Mouse (Mus musculus) c-Kit-positive CD71-positive TER-119-negative erythroid progenitor cells, embryonic 14.5 days (primary cell): ENCODE data around the gene Avil.
A peak's percentile ranks its signal among the peaks of the same experiment; 100 is the strongest.

ENCODE experiments used
- DNase-seq: peaks from one replicate; pipeline ENCODE4 v3.0.0-alpha.2; 2013; ENCODE audit warnings: low read depth

The Avil gene

DNA sequence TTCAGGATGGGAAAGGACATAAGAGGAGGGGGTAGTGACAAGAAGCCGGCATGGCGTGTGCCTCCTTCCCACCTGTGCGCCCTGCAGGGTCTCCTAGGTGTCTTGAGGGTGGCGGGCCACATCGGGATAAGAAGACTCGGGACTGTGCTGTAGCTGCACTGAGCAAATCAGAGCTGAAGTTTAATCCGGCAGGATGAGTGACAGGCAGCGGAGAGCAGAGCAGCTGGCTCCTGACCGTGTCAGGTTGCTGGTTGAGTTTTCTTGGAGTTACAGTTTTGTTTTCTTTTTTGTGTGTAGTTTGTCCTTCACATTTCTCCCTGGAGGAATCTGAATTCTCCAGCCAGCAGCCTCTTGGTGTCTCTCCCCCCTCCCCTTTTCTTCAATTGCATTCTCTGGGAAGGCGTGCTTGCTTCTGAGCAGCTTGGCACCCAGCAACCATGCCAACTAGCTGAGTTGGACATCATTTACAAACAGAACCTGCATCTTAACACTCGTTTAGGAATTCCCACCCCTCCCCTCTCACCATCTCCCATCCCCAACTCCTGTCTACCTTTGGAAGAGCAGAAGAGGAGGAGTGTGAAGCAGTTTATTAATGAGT lies 19.5 kb upstream of the Avil start:
- no peak for DNase-seq

DNA sequence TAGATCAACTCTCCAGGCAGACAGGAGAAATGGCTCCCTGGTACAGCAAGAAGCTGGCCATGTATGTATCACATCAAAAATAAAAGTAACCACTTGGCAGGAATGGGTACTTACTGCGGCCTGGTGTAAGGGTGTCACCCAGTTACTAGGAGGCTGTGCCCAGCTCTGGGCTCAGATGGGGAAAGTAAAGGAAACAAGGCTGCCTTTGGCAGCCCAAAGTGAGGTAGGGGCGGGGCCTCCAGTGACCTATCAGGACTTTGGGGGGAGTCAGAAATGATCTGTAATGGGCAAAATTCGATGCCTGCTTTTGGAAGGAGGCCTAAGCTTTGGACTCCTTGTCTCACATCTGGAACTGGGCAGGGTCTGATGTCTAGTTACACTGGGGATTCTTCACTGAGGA lies 18.8 kb upstream of the Avil start:
- DNase-seq = no peak

DNA sequence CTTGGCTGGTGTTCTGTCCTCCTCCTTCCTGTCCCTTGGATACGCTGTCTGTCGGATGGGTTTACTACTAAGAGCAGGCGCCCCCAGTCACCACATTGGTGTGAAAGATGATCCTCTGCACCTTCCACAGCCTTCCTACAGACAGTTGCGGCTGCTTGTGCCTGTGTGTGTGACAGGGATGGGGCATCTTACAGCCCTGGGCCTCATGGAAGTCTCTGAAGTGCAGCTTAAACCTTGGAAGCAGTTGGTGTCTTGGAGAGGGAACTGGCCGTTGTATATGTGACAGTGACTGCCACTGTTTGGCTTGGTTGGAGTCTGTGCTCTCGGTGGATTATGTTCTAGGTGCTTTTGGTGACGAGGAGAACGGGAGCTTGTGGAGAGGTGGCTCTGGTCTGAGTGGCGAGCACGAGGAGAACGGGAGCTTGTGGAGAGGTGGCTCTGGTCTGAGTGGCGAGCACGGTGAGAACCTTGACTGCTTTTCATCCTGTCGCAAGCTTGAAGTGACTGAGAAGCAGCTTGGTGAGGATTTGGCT lies 17.2 kb upstream of the Avil start:
- no peak for DNase-seq

DNA sequence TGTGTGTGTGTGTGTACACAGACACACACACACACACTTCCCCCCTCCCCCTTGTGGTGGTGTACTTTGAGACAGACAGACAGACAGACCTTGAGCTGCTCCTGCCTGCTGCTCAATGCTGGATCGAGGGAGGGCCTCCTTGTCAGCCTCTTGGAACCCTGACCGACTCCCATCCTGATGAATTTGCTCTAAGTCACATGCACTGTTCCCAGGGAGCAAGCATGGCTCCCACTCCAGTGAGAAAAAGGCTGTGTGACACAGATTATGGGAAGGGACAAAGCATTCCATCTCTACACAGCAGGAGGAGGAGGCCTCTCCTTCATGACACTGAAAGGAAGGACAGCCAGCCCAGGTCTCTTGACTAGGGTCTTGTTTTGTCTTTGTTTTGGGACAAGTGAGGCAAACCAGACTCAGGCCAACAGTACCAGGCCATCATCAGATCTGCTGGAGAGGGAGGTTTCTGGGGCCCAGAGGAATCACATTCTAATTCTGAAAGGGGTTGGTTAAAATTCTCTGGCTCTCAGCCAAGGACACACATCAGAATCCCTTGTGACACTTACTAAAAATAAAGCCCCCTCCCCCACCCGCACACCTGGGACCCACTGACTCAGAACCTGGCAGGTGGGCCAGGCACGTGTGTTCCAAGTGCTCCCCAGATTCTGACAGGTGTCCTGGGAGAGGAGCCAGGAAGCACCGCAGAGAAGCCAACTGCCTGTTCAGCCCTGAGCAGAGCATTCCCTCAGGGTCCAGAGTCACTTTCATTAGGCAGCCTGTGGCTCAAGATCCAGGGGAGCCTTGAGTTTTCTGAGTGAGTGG lies 16.1 kb upstream of the Avil start:
- no peak for DNase-seq

DNA sequence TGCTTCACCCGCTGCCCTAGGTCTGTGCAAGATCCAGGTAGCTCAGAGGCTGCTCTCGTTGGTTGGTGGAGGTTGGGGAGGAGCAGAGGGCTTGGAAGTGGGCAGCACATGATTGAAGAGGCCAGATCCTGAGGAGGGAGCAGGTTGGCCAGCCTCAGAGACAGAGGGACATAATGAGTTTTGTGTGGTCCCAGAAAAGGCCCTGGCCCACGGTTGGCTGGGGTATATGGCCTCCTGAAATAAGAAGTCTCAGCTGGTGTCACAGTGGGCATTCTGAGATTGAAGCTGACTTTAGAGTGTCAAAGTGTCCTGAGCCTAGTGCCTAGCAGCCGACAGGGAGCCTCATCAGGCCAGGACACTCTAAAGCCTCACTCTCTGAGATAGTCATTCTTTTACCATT lies 15.4 kb upstream of the Avil start:
- no peak for DNase-seq

DNA sequence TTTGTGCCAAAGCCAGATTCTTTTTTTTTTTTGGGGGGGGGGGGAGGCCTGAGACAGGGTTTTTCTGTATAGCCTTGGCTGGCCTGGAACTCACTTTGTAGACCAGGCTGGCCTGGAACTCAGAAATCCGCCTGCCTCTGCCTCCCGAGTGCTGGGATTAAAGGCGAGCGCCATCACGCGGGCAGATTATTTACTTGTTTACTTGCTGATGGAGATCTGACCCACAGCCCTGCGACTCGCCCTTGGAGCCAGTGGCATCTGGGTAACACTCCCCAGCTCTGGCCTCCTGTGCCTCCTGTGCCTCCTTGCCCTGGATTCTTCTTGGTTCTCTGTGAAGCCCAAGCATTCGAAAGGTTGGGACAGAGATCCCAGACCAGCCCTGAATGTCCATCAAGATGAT lies 14.9 kb upstream of the Avil start:
- DNase-seq = no peak

DNA sequence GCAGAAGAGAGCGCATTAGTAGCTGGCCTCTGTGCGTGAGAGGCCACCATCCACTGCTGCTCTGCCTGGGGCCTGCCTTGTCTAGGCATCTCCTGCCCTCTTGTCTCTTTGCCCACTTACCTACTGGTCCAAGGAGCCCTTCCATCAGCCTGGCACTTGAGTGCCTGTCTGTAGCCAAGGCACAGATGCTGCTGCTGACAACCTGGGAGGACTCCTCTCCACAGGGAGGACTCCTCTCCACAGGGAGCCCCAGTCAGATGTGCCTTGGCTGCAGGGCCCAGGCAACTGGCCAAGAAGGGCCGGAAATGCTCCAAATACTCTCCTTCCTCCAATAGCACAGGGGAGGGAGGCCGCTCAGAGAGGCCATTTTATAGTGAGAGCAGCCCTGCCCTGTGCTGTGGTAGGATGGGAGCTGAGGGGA lies 14.0 kb upstream of the Avil start:
- no peak for DNase-seq

DNA sequence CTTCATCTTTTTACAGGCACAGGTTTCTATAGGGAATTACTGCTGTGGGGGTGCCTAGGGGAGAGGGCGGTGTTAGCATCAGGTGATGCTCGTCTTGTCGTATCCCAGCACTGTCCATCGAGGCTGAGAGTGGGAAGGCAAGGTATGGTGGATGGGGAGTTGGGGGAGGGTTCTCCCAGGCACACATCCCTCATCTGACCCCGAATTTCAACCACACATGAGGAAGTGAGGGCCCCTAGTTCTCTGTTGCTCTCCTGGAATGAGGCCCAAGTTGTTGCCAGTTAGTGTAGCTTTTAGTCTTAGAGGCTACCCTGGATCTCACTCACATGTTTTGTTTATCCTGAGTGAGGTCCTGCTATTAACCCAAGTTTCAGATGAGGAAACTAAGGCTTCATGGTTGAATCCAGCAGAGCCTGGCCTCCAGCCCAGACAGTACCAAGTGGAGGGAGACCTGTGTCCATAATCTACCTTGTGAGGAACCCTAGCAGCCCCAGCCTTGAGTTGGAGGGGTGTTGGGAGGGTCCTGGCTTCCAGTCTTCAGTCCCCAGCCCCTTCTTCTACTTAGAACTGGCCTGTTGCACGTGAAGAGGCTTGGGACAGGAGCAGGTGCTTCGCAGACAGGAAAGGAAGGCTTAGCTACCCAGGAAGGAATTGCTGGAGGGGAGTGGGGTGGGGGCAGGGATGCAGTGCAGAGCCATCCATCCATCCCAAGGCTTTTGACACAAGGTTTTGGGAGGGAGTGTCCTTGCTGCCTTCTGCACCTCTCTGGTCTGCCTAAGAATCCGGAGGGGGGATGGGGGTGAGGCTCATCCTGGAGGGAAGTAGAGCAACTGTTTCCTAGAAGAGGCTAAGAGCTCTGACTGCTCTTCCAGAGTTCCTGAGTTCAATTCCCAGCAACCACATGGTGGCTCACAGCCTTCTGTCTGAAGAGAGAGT lies 13.1 kb upstream of the Avil start:
- DNase-seq = no peak

DNA sequence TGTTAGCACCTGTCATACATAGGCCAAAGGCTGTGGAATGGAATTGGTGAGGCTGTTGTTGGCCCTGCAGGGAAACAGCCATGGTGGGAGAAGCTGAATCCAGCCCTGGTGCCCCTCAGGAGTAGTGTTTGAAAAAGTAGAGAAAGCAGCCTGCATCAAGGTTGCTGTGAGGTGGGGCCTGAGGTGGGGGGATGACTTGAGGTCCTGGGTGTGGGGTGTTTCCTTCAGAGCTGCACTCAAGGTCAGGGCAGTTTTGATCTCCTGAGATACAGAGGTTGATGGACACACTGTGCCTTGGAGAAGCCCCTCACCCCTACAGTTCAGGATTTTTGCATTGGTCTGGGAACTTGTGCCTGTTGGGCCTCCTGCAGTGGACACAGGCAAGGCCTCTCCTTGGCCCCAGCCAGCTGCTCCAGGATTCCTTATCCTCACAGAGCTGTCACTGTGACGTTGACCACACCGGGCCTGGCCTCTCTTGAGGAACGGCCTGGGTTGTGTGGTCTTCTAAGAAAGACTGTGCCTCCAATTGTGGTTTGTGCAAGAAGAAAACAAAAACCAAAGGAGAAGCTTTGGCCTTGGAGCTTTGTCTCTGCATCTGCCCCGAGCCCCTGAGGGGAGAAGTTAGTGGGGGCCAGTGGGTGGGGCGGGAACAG lies 11.9 kb upstream of the Avil start:
- no peak for DNase-seq

DNA sequence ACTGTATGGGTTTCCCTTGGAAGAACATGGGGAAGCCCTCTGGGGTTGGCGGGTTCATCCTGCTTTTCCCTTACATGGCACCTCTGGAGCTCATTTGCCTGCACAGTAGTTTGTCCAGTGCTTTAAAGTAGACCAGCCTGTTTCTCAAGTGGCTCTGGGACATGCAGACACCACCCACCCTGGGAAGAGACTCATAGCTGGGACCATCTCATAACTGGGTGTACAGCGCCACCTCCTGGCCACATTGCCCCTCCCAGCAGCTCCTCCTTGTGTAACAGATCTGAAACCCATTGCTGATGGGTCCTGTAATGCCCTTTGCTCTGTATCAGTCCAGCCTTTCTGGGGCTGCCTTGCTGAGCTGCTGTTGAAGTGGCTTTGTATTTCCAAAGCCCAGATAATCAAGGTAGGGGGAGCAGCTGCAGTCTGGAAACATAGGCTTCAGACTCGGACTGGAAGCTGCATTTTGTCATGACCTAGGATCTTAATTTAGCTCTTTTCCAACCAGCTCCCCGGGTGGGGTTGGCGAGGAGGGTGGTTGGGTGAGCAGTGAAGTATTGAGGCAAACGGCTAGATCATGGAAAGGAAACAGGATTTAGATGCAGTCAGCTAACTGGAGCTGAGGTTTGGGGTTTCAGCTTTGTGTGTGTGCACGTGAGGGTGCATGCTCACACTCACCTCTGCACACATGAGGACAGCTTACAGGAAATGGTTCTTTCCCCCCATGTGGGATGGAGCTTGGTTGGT lies 10.0 kb upstream of the Avil start:
- peak; percentile 71 for DNase-seq

DNA sequence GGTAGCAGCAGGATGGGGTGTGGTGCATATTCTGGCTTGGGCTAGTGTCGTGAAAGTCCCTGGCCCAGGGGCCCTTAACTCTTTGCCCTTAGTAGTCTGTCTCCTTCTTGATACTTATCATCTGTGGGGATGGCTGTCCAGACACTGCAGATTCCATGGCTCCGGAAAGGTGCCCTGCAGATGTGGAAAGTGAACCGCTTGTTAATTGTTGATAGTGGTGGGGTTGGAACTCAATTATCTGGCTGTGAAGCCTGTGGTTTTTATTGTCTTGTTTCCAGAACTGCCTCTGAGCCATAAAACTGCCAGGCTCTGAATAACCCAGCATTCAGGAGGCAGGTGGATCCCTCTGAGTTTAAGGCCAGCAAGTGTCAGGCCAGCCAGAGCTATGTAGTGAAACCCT lies 8.8 kb upstream of the Avil start:
- DNase-seq = no peak

DNA sequence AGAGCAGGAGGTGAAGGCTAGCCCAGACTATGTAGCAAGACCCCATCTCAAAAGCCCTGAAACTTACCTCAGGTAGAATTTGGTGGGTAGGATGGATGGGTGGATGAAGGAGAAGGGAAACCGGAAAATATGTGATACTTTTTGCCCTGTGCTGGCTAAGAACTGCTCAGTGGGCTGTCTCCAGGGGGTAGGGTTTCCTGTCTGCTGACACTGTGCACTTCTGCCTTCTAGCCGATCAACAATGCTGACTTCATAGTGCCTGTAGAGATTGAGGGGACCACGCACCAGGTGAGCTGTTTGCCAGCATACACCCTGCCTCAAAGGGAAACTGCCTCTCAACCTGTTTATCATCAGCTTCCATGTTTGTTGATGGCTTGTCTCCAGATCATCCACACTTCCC lies 6.9 kb upstream of the Avil start:
- DNase-seq = no peak

DNA sequence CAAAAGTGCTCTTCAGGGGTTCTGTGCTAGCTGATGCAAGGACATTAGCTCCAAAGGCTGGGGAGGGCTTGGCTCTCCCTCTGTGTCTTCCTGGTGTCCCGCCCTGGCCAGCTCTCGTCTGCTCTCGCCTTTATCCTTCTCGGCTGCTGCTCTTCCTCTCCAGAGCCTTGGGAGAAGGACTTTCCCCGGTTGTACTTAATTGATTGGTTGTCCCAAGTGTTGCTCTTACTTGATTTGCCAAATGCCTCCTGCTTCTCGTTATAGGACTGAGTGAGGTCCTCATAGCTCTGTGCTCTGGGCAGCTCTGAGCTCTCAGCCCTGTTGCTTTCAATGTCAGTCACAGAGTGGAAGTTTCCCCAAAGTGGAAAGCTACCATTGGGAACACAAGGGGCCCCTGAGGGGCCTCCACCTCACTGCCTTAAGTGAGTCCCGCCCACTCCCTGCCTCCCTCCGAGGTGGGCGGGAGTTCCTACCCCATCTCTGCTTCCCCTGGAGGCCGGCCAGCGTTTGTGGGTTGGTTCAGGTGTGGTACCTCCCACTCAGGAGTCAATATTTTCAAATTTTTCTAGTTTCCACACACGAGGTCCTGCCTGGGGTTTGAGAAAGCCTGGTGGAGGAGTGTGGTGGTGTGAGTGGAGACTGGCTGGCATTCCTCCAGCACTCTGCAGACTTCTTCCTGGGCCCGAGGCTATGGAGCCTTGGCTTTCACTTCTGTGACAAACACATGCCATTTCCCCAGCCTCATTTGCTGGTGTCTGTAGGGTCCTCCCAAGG lies 3.0 kb upstream of the Avil start:
- DNase-seq = no peak

DNA sequence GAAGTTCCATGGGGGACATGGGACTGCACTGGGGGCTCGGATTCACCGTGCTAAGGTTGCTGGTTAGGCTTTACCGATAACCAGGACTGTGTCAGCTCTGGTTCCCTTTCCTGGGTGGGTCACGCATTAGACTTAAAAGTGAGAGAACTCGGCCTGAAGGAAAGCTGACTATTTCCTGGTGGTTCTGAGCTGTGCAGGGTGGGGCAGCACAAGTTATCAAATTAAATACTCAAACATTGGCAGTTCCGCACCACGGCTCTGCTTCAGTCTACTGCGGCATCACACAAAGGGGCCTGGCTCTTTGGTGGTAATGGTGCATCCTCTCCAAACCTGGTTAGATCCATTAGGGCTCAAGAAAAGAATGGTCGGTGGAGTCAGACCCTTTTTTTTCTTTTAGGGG lies 788 bp downstream of the Avil start:
- DNase-seq = no peak

DNA sequence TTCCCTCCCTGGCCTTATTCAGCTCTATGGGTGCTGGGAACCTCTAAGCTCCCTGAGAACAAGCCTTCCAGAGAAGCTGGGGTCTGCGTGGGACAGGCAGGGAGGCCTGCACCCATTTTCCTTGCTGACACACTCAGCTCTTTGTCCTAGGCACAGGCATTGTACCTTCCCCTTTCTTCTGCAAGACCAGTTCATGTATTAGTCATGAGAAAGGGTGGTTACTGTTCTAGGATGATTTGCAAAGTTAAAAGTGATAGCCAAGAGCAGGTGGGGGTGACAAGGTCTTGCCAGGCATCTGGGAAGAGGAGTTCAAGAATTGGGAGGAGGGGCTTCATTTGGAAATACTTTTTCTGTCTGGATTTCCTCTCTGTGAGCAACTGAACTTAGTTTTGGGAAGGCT lies 1.5 kb downstream of the Avil start:
- no peak for DNase-seq

DNA sequence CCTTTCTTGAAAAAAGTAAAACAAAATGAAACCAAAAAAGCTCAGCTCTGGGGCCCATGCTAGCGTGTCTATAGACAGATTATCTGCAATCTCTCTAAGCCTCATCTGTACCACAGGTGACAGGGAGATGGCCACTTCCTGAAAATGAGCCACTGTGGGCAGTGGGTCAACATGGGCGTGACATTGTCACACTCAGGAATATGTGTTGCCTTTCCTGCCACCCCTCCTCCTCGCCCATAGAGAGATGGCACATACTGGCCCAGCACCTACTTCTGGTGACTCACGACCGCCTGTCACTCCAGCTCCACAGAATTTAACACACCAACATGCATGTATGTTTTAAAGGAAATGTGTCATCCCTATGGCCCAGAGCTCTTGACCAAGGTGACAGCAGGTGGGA lies 2.3 kb downstream of the Avil start:
- DNase-seq = no peak

DNA sequence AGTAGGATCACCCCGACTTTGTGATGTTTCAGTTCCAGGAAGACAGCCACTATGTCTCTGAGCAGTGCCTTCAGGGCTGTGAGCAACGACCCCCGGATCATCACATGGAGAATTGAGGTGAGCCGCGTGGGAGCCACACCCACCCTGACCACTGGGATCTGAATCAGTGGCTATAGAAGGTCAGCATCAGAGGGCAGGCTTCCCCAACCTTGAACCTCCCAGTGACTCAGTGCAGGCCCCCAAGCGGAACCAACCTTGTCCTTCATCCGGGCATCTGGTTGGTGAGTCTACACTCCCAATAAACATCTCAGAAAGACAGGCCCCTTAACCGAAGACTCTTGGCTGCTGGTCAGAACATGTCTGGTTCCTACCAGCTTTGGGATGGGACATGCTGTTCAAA lies 2.8 kb downstream of the Avil start:
- DNase-seq = no peak

DNA sequence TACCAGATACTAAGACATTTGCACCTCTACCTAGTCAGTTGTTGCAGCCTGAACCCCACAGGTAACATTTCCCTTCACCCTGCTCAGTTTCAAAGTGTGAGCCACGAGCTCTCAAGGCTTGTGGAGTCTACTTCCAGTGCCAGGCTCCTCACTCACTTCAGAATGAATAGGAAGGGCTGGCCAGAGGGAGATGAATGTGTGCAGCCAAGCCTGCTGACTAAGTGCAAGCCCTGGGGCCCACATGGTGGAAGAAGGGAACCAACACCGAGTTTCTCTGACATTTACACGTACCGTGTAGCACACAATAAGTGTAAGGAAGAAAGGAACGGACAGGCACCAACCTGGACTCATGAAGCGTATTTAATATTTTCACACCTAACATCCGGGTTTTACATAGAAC lies 3.3 kb downstream of the Avil start:
- DNase-seq = no peak

DNA sequence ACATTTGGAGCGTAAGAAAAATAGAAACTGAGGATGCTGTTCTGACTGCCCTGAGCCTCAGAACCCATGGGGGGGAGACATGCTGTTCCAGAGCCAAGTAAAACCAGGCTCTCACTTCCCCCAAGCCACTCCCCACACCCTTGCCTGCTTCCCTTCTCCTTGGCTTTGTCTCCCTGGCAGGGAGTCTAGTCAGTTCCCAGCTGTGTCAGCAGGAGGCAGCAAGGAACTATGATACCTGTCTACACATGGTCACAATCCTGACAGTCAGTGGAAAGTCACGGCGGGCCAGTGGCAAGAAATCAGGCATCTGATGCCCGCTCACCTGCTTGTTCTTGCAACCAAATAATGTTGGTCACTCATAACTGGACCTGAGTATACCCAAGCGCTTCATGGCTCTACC lies 16.0 kb downstream of the Avil start:
- DNase-seq = no peak

DNA sequence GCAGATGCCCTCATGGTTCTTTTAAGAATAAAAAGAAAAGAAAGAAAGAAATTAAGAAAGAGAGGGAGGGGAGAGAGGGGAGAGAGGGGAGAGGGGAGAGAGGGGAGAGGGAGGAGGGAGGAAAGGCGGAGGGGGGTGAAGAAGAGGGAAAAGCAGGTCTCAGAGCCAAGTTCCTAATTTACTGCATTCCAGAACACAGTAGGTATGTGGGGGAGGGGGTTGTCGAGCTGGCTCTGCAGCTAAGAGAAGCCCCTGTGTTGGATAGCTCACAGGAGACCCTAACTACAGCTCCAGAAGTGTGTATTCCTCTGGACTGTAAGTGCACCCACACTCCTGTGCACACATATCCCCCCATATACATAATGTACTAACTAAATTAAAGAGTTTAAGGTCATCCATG lies 16.6 kb downstream of the Avil start:
- no peak for DNase-seq

DNA sequence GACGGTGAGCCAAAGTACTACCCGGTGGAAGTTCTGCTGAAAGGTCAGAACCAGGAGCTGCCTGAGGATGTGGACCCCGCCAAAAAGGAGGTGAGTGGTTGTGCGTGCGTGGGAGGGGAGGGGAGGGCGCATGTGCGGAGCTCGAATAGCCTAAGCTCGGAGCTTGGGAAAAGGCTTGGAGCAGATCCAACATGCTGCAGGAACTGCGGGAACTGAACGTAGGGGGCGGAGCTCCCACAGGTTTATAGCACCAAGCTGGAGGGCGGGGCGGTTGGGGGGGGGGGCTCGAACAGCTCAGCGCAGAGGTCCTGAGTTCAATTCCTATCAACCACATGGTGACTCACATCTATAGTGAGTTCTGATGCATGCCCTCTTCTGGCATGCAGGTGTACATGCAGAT lies 17.9 kb downstream of the Avil start:
- DNase-seq = no peak
